Mouse (Mus musculus): Measurements from ENCODE around the gene Cby1. TPM values are rescaled to one million over a fixed set of nuclear protein-coding genes. Genes with fewer than 3 reads are reported as not detected.
"Not testable (repeated sequence)": the region's sequence is repeated elsewhere in the genome, so short reads cannot be mapped to it uniquely, and the experiment has no call there.

The Cby1 gene
- polyA plus RNA-seq, 1 experiment from 2014 or later = 99.6 TPM

DNA sequence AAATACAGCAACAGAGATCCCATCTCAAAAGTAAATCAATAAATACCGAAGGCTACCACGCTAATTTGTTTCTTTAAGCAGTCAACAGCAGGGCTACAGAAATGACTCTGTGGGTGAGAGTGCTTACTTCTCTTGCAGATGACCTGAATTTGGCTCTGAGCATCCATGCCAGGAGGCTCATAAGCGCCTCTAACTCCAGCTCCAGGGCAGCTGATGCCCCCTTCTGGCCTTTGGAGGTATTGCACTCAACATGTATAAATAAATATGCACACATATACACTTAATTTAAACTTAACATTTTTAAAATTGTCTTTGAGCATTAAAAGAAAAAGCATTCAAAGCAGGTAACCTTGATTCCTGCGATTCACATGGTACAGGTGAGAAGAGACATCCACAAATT, 7.5 kb upstream of the Cby1 start:
- Histone ChIP-seq H3K27me3 (replicated peaks) (no peaks in the 10 kb centered on the region), H3K4me1 (peaks cover 2% of the 10 kb centered on the region; the same call in 1 of the 2 replicates), H3K36me3 (replicated peaks) (peaks cover 10% of the 10 kb centered on the region; the same call in 1 of the 2 replicates), H3K9me3 (no peaks in the 10 kb centered on the region), H3K9ac (no peak overlapping the region), H3K27ac (no peak overlapping the region), H3K4me3 (no peak overlapping the region), H3K4me2 (no peak overlapping the region)
- 75% methylated on average over 4 of the region's 4 CpGs for WGBS
- no peak for ATAC-seq (replicated peaks)

DNA sequence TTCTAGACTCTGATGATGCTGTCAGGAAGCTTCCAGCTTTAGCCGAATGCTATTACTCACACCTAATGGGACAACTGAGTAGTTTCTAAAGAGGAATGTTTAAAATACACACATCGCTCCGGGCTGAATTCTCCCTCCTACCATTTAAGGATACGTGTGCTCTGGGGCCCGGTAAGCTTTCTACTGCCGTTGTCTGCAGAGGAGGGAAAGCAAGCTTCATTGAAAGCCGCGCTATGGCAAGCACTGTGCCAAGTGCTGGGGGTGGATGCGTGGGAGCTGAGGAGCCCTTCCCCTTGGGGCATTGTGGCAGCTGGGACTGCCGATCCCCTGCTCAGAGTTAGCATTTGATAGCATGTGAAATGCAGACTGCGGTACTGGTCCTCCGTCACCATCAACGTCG, 2.5 kb upstream of the Cby1 start:
- Histone ChIP-seq H3K27me3 (replicated peaks) (no peaks in the 10 kb centered on the region), H3K27ac (no peak overlapping the region), H3K9ac (no peak overlapping the region), H3K9me3 (no peaks in the 10 kb centered on the region), H3K4me3 (no peak overlapping the region), H3K36me3 (replicated peaks) (no peaks in the 10 kb centered on the region), H3K4me1 (peaks cover 12% of the 10 kb centered on the region), H3K4me2 (no peak overlapping the region)
- no peak for ATAC-seq (replicated peaks)
- WGBS = 93% methylated on average over 14 of the region's 14 CpGs

DNA sequence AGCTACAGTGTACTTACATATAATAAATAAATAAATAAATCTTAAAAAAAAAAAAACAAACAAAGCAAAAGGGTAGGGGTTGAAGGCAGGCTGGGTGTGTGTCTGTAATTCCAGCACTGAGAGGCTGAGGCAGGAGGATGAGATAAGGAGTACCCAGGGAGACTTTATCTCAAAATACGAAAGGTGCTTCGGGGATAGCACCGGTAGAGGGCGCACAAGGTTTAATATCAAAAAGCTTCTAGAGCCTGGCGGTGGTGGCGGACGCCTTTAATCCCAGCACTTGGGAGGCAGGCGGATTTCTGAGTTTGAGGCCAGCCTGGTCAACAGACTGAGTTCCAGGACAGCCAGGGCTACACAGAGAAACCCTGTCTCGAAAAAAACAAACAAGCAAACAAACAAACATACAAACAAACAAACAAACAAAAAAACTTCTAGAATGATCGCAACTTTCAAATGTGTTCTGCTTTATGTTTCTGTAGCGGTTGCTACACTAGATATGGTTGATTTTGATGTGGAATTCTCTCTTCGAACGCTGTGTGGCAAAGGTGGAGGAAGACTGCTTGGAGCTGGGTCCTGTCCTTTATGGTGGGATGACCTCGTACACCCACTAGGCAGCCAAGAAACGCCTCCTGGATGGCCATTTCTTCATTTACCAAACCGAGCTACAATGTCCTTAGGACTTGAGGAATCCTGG, 1.0 kb upstream of the Cby1 start:
- peak overlapping the region; percentile 90 for H3K9ac ChIP-seq
- H3K4me3 ChIP-seq = peak overlapping the region; percentile 92
- ATAC-seq (replicated peaks) = no peak
- no peaks in the 10 kb centered on the region for H3K27me3 ChIP-seq (replicated peaks)
- peak overlapping the region; percentile 98 for H3K27ac ChIP-seq
- H3K4me1 ChIP-seq = peaks cover 12% of the 10 kb centered on the region
- WGBS = 4% methylated on average over 16 of the region's 16 CpGs
- H3K4me2 ChIP-seq = peak overlapping the region; percentile 72
- no peaks in the 10 kb centered on the region for H3K9me3 ChIP-seq
- H3K36me3 ChIP-seq (replicated peaks) = no peaks in the 10 kb centered on the region

GRCm38 (mm10) chr15:79661852-79662251, 2.9 kb downstream of the Cby1 start:
- H3K27ac ChIP-seq = no peak overlapping the region
- no peak overlapping the region for H3K9ac ChIP-seq
- no peaks in the 10 kb centered on the region for H3K9me3 ChIP-seq
- 73% methylated on average over 4 of the region's 4 CpGs for WGBS
- H3K36me3 ChIP-seq (replicated peaks) = peaks cover 8% of the 10 kb centered on the region
- no peak for ATAC-seq (replicated peaks)
- no peaks in the 10 kb centered on the region for H3K27me3 ChIP-seq (replicated peaks)
- peaks cover 7% of the 10 kb centered on the region for H3K4me1 ChIP-seq
- no peak overlapping the region for H3K4me2 ChIP-seq
- H3K4me3 ChIP-seq = no peak overlapping the region

DNA sequence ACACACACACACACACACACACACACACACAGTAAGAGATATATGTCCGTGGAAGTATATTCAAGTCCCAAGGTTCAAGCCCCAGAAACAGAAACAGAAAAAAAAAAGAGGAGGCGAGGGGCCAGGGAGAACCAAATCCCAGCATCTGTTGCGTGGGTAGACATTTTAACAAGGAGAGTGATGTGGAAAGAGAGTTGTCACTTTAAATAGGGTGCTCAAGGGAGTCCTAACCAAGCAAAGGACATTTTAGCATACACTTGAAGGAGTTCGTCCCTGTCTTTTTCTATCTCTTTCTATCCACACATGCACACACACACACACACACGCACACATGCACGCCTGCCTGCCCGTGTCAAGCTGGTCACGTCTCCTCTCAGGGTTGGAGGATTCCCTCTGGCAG, 5.7 kb downstream of the Cby1 start:
- no peak overlapping the region for H3K9ac ChIP-seq
- peaks cover 16% of the 10 kb centered on the region for H3K36me3 ChIP-seq (replicated peaks)
- no peak for ATAC-seq (replicated peaks)
- H3K27ac ChIP-seq = no peak overlapping the region
- WGBS = 96% methylated on average over 8 of the region's 8 CpGs
- no peak overlapping the region for H3K4me2 ChIP-seq
- H3K4me3 ChIP-seq = no peak overlapping the region
- peaks cover 5% of the 10 kb centered on the region for H3K4me1 ChIP-seq
- H3K27me3 ChIP-seq (replicated peaks) = no peaks in the 10 kb centered on the region
- H3K9me3 ChIP-seq = no peaks in the 10 kb centered on the region

- no peaks in the 10 kb centered on the region for H3K9me3 ChIP-seq
- H3K27ac ChIP-seq = no peak overlapping the region
- H3K4me3 ChIP-seq = no peak overlapping the region
- peaks cover 6% of the 10 kb centered on the region for H3K4me1 ChIP-seq
- no peak overlapping the region for H3K4me2 ChIP-seq
- WGBS = 69% methylated on average over 10 of the region's 10 CpGs
- no peak overlapping the region for H3K9ac ChIP-seq
- H3K36me3 ChIP-seq (replicated peaks) = peaks cover 23% of the 10 kb centered on the region
- ATAC-seq (replicated peaks) = no peak
- H3K27me3 ChIP-seq (replicated peaks) = no peaks in the 10 kb centered on the region
Measured at GRCm38 (mm10) chr15:79669195-79669594, 10.2 kb downstream of the Cby1 start.

GRCm38 (mm10) chr15:79670249-79670971, 11.4 kb downstream of the Cby1 start, which contains the start of gene Tomm22:
Gene Tomm22 (plus strand): TSS chr15:79670861.
- Histone ChIP-seq H3K27me3 (replicated peaks) (no peaks in the 10 kb centered on the region), H3K9me3 (no peaks in the 10 kb centered on the region), H3K4me2 (peak within 1 kb of the TSS; percentile 80), H3K4me1 (peaks cover 6% of the 10 kb centered on the region), H3K36me3 (replicated peaks) (peaks cover 34% of the 10 kb centered on the region), H3K4me3 (peak within 1 kb of the TSS; percentile 93), H3K9ac (peak within 1 kb of the TSS; percentile 79), H3K27ac (peak within 1 kb of the TSS; percentile 74)
- WGBS = 18% methylated on average over 33 of the region's 33 CpGs
- peak; percentile 98 for ATAC-seq (replicated peaks)

DNA sequence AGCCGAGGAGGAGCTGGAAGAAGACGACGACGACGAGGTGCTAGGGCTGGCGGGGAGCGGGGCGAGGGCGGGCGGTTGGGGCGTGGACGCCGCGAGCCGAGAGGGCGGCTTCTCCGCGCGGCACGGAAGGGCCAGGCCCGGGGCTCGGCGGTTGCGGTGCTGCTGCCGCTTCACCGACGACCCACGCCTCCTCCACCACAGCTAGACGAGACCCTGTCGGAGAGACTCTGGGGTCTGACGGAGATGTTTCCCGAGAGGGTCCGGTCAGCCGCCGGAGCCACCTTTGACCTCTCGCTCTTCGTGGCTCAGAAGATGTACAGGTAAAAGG, 11.9 kb downstream of the Cby1 start:
- peak; percentile 65 for ATAC-seq (replicated peaks)
- H3K4me1 ChIP-seq = peaks cover 6% of the 10 kb centered on the region
- peak overlapping the region; percentile 93 for H3K4me3 ChIP-seq
- peaks cover 36% of the 10 kb centered on the region for H3K36me3 ChIP-seq (replicated peaks)
- H3K9ac ChIP-seq = peak overlapping the region; percentile 79
- H3K27ac ChIP-seq = peak overlapping the region; percentile 74
- under 1% methylated on average over 36 of the region's 37 CpGs for WGBS
- peak overlapping the region; percentile 80 for H3K4me2 ChIP-seq
- no peaks in the 10 kb centered on the region for H3K9me3 ChIP-seq
- no peaks in the 10 kb centered on the region for H3K27me3 ChIP-seq (replicated peaks)

DNA sequence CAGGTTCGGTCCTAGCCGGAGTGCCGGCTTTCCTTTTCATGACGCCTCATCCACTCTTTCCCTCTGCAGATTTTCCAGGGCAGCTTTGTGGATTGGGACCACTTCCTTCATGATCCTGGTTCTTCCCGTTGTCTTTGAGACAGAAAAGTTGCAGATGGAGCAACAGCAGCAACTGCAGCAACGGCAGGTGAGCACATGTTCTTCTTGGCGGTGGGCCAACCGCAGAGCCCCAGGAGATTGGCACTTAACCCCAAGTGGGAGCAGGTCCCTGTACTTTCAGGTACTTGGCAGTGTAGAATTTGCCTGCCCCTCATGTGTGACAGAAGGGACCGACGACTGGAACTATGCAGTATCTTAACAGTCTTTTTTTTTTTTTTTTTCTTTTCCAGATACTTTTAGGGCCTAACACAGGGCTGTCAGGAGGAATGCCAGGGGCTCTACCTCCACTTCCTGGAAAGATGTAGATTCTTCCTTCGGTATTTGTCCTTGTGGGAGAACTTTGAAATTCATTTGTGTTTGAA, 12.9 kb downstream of the Cby1 start:
- H3K36me3 ChIP-seq (replicated peaks) = peaks cover 35% of the 10 kb centered on the region
- not testable (repeated sequence) for H3K4me1 ChIP-seq; H3K9me3 ChIP-seq; H3K27me3 ChIP-seq (replicated peaks); ATAC-seq (replicated peaks); H3K9ac ChIP-seq; H3K27ac ChIP-seq
- H3K4me2 ChIP-seq = peak overlapping the region; percentile 80; the same call in 1 of the 2 replicates
- peak overlapping the region; percentile 93 for H3K4me3 ChIP-seq
- 86% methylated on average over 11 of the region's 11 CpGs for WGBS

DNA sequence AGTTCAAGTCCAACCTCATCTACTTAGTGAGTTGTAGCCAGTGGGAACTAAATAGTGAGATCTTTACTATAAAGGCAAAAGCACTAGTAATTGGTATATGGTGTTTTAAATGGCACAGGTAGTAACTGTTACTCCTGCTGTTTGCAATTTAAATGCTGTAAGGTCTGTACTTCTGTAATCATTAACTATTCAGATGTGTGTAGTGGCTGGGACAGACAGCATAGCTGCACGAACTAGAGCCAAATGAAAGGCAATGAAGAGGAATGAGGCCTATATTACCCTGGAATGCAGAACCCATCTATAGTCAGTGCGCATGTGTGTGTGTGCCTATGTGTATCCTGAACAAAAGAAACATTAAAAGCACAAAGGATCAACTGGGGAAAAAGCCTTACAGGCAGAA, 18.9 kb downstream of the Cby1 start:
- ATAC-seq (replicated peaks) = no peak
- Histone ChIP-seq H3K9me3 (no peaks in the 10 kb centered on the region), H3K4me1 (peaks cover 17% of the 10 kb centered on the region), H3K36me3 (replicated peaks) (peaks cover 31% of the 10 kb centered on the region), H3K27me3 (replicated peaks) (no peaks in the 10 kb centered on the region), H3K4me2 (no peak overlapping the region), H3K4me3 (no peak overlapping the region), H3K27ac (no peak overlapping the region), H3K9ac (no peak overlapping the region)
- 93% methylated on average over 2 of the region's 2 CpGs for WGBS

DNA sequence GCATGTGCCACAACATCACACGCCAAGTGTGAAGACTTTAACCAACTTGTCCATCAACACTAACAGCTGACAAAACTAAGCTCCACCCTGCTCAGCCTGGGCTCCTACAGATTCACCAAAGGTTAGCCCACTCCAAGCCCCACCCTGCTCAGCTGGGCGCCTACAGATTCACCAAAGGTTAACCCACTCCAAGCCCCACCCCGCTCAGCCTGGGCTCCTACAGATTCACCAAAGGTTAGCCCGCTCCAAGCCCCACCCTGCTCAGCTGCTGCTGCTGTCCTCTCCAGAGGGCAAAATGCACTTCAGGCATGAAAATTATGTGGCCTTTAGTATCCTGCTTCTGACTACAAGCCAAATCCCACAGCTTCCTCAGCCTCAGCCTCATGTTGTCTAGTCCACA, 23.0 kb downstream of the Cby1 start:
- no peak for ATAC-seq (replicated peaks)
- 86% methylated on average over 4 of the region's 4 CpGs for WGBS
- Histone ChIP-seq H3K9ac (no peak overlapping the region), H3K36me3 (replicated peaks) (peaks cover 4% of the 10 kb centered on the region; the same call in 1 of the 2 replicates), H3K9me3 (no peaks in the 10 kb centered on the region), H3K4me3 (no peak overlapping the region), H3K27me3 (replicated peaks) (no peaks in the 10 kb centered on the region), H3K4me1 (peaks cover 54% of the 10 kb centered on the region), H3K4me2 (no peak overlapping the region), H3K27ac (no peak overlapping the region)

DNA sequence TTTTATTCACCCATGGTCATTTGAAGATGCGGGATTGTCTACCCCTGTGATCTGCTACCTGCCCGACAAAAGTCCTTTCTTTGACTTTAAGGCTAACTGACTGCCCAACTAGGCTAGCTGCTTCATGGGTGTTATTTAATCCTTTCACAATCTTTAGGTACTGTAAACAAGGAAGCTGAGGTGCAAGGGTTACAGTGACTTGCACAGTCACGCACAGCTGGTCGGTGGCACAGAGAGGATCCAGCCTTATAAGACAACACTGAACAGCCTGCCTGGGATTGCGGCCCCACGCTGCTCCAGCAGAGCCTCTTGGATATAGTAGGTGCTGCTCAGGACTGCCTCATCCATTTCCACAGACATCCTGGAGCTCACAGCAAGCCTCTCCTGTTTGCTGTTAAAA, 24.1 kb downstream of the Cby1 start:
- Histone ChIP-seq H3K4me3 (no peak overlapping the region), H3K27me3 (replicated peaks) (no peaks in the 10 kb centered on the region), H3K9ac (peak overlapping the region; percentile 25; the same call in 1 of the 2 replicates), H3K4me2 (peak overlapping the region; percentile 83), H3K4me1 (peaks cover 55% of the 10 kb centered on the region), H3K27ac (no peak overlapping the region), H3K9me3 (no peaks in the 10 kb centered on the region), H3K36me3 (replicated peaks) (peaks cover 2% of the 10 kb centered on the region; the same call in 1 of the 2 replicates)
- ATAC-seq (replicated peaks) = no peak
- WGBS = 87% methylated on average over 6 of the region's 6 CpGs

Data from midbrain, embryonic 15.5 days (tissue).